Mouse (Mus musculus): Measurements from ENCODE around the gene Zranb3.
"Not testable (repeated sequence)": the region's sequence is repeated elsewhere in the genome, so short reads cannot be mapped to it uniquely, and the experiment has no call there.

Zranb3 gene

DNA sequence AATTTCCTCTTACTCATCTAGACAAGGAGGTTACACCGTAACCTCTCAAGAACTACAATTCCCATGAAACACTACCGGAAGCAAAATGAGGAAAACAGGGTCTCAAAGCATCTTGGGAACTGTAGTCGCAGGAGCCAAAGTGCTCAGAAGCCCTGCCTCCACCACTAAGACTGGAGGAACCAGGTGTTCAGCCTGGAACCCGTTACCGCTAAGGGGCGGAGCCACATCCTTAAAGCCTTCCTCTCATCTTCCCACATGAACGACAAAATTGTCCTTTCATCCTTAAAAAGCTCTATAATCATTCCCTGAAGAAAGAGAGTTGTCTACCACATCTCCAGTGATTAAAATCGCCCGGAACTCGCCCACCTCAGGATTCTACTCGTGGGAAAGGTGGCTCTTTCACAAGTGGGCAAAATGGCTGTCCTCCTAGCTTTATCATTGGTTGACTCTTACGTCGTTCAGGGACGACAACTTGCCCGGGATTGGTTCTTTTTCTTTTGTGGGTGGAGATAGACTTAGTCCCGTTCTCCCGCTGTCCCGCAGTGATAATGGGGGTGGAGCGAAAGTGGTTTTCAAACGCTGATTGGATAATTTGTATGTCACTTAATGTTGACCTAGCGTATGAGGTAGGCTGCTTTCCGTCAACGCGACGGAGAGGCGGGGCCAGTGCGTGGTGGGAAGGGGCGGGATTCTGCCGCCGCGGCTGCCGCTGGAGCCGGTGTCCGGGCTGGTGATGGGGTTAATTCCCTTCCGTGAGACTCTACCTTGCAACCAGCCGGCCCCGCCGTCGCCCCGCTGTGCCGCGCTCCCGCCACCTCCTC lies at the start of gene Zranb3, which contains the start of gene R3hdm1:
Gene Zranb3 (minus strand): TSS at position 407 of the 821 bp plus-strand sequence.
Gene R3hdm1 (plus strand): TSS at position 661 of the 821 bp plus-strand sequence.
- peak; percentile 100 for DNase-seq (ENCODE audit: low read depth, low spot score)

DNA sequence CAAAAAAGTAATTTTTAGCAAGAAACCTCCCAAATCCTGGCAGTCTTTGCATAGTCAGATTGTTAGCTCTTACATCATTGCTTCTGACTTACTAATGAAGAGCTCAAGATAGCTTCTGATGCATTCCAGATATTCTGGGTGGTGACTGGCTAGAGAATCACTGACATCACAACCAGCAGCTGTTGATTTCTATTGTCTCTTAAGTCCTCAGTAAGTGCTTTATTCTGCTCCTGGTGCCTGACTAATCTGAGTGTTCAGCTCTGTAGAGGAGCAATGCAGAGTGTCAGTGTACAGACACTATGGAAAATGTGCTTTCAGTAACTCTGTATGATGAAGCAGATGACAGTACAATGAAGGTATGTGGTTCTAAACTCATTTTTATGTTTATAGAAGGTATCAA lies 38.9 kb upstream of the Zranb3 start:
- DNase-seq (ENCODE audit: low read depth, low spot score): no peak

DNA sequence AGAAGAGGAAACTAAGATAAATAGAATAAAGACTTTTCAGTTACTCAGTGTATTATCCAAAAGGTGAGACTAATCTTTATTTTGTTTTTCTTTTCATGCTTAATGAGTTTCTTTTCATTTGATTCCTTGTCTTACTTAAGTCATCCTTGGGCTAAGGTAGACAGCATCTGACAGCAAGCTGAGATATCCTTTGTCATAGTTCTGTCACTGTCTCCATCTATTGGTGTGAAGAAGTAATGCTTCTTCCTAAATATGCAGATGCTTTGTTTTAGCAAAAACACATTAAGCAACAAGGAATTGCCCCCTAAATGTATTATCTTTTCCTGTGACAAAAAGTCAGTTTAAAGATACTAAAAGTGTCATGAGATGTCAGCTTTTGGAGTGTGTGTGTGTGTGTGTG lies 38.2 kb upstream of the Zranb3 start:
- DNase-seq (ENCODE audit: low read depth, low spot score): no peak

DNA sequence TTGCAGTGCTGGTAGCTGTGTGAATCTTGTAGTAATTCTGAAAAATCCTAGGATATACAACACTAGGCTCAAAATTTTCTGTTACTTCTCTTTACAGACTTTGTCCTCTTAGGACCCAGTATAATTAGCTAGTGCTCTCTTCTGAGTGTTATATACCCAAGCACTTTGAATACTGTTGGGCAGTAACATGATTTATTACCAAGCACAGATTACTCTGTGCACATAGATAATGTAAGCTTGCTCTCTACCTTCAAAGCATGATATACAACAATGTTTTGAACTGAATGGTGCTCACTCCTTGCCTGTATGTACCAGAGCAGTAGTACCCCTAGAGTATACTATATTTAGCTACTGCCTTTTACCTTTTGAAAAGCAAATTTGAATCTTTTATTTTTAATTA lies 33.4 kb upstream of the Zranb3 start:
- DNase-seq (ENCODE audit: low read depth, low spot score): not testable (repeated sequence)

DNA sequence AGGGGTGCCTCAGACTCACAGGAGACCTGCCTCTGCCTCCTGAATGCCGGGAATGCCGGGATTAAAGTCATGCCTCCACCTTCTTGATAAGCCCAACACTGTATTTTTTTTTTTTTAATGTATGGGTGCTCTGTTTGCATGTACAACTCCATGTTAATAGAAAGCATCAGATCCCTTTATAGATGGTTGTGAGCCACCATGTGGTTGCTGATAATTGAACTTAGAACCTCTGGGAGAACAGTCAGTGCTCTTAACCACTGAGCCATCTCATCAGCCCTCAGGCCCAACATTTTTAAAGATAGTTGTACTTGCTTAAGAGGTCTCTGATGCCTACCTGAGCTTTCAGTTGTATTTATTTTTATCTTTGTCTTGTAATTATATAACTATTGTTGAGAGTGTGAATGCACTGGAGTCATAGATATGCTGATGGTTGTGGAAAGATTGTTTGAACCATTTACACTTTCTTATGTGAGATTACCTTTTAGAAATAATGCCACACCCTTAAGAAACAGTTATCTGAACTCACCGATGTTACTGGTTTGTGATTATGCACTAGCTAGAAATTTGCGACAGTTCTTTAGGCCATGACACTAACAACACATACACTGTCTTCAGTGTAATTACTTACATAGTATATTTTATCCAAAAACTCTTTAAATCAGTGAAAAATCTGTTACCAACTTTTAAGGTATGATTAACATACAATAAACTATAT lies 18.2 kb upstream of the Zranb3 start:
- no peak for DNase-seq (ENCODE audit: low read depth, low spot score)

DNA sequence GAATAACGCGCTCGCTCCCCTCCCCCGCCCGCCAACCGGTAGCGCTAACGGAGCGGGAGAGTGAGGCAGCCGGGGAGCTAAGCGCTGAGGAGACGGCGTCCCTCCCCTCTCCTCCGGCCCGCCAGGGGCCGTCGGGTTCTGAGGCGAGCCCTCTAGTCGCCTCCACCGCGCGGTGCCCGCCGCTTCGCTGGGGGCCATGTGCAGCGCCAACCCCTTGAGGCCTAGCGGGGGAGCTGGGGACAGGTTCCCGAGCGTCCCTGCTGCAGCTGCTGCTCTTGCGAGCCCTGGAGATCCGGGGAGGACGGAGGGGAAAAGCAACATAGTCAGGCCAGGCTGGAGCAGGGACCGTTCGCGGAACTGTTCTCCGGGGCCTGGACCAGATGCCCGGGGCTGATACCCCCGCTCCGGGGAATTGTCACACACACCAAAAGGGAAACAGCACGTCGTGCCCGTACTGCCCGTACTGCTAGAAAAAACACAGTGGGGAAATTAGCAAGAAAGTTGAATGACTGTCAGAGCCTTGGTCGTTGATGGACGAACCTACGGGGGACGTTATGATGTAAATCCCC lies 757 bp upstream of the Zranb3 start:
- no peak for DNase-seq (ENCODE audit: low read depth, low spot score)

DNA sequence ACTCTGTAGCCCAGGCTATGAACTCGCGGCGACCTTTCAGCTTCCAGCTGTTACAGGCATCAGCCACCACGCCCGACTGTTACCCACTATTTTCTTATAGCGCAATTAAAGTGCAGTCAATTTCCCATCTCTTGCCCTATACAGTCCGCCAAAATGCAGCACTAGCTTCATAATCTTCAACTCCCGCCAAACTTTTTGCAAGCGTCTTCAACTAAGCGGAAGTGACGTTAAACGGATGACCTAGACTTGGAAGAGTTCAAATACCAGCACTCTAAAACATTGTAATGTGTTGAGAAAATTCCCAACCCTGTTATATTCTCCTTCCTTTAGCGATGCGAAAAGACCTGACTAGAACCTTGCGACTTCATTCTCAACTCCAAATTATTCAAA lies 601 bp downstream of the Zranb3 start:
- DNase-seq (ENCODE audit: low read depth, low spot score): no peak

DNA sequence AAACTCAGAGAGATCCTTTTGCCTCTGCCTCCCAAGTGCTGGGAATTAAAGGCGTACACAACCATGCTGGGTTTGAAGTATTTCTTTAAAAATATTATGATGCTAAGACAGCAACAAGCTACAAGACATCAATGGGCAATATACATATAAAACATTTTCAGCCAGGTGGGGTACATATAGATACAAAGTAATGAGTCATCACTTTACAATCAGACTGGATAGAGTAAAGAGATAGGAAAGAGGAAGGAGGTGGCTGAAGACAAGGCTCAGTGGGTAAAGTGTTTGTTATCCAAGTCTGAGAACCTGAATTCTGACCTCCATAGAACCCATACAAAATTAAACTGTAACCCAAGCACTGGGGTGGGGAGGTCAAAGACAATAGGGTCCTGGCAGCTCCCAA lies 4.5 kb downstream of the Zranb3 start:
- no peak for DNase-seq (ENCODE audit: low read depth, low spot score)

DNA sequence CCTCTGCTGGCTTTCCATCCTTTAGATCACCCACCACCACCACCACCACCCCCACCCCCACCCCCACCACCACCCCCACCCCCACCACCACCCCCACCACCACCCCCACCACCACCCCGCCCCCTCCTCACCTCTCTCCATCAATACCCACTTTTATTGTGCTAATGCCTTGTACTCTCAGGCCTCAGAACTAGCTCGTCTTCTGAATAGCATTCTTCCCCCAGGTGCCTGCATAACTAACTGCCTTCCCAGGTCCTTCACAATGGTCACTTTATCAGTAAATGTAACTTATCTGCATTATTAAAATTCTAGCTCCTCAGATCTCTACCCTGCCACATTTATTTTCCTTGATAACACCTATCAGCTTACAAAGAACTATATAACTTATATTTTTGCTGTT lies 8.2 kb downstream of the Zranb3 start:
- DNase-seq (ENCODE audit: low read depth, low spot score): no peak

DNA sequence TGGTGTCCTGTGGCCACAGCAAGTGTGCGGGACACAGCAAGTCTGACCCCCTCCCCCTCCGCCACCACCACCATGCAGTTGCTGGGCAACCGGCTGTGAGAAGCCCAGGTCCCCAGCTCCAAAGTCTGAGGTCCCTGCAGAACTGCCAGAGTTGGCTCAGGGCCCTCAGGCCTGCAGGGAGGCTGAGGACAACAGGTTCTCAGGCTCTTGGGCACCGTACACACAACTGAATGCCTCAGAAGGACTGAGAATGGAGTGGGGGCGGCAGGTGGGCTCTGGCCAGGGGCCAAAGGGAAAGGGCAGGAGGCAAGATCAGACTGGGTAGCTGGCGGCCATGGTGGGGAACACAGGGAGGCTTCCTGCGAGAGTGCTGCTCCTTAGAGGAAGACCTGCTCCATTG lies 20.0 kb downstream of the Zranb3 start:
- DNase-seq (ENCODE audit: low read depth, low spot score): no peak

DNA sequence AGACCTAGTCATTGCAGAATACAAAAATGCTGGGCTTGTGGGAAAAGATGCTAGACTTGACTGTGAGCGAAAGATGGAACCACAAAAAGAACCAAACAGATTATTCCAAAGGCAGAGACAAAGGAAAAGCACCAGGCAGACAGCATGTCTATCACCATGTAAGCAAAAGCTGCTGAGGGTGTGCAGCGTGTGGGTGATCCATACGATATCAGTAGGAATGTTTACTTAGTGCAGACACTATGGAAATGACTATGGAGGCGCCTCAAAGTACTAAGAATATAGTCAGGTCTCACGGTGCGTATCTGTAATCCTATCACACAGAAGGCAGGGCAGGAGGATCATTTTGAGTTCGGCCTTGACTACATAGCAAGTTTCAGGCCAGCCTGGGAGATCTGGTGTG lies 21.0 kb downstream of the Zranb3 start:
- no peak for DNase-seq (ENCODE audit: low read depth, low spot score)

DNA sequence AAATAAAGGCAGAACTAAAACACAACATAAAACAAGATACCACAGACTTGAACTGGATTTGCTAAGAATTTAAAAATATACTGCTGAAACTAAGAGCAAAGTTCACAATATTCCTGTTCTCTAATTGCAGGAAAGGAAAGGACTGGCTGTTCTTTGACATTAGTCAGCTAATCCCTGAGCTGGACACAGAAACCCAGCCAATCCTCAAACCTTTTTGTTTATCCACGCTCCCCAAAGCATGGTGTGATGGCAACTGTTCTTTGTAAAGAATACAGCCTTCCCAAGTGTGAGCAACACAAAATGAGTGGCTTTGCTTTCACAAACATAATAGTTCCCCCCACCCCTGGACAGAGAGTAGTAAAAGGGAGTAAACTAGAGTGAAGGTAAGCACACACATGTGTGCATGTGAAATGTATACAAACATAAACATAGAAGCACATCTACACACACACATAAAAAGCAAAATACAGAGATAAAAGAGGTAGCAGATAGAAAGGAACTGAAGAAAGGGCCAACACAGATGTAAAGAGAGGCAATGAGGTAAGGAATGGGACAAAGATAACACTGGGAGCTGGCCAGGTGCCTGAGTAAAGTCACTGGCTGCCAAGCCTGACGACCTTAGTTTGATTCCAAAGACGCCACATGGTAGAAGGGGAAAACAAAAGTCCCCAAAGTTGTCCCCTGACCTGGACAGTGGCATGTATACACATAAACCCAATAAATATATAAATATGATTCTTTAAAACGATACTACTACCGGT lies 21.7 kb downstream of the Zranb3 start:
- no peak for DNase-seq (ENCODE audit: low read depth, low spot score)

DNA sequence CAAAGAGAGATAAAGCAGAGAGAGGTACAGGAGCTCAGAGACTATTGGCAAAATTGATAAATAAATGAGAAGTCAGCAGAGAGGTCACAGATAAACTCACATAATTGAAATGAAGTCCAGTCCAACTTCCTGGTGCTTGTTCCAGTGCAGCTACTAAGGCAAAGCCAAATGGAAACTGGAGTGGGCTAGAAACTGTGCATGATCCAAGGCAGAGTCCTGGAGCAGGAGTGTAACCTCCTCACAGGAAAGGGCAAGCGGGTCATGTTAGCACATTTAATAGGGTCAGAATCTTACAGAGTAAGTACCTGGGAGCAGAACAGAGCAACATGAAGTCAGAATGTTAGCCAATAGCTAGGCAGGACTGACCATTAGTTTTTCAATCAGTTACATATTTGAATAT lies 24.2 kb downstream of the Zranb3 start:
- no peak for DNase-seq (ENCODE audit: low read depth, low spot score)

DNA sequence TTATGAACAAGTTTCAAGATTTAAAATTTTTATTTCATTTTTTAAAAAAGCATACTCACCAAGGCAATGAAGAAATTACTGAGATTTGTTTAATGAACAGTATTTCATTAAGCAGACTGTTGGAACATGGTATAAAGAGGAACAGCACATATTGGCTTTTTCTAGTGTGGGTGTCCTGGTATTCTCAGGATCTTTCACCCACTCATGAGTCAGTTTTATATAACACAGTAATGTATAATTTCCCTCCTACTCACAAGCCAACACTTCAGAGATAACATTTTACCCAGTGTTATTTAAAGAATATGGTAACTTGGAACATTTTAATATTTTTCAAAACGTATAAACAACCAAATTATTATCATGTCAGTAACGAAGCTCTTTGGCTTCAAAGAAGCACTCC lies 25.1 kb downstream of the Zranb3 start:
- no peak for DNase-seq (ENCODE audit: low read depth, low spot score)

DNA sequence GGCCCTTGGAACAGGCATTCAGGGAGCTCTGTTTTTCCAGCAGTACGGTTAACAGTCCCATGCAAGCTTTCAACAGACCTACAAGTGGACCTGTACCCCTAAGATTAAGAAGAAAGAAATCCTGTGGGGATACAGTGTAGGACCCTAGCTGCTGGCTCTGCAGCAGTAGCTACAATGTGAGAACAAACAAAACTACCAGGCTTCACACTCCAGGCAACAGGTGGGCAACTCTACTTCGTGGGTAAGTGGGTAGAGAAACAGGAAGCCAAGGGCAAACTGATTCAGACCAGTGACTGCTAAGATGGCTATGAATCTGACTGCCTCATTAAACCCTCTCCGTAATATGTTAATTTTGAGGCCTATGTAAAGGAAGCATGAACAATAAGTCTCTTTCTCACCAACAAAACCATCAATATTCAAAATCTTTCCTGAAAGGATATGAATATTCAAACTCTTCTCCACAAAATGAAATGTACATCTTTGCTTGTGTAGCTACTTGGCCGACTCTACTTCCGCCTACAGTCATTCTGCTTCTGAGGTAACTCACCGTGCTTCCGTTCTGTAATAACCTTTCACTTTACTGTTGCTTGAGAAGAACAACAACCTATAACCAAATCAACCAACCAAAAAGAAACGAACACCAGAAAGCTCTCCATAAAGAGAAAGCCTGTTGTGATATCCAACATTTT lies 25.9 kb downstream of the Zranb3 start:
- DNase-seq (ENCODE audit: low read depth, low spot score): no peak

DNA sequence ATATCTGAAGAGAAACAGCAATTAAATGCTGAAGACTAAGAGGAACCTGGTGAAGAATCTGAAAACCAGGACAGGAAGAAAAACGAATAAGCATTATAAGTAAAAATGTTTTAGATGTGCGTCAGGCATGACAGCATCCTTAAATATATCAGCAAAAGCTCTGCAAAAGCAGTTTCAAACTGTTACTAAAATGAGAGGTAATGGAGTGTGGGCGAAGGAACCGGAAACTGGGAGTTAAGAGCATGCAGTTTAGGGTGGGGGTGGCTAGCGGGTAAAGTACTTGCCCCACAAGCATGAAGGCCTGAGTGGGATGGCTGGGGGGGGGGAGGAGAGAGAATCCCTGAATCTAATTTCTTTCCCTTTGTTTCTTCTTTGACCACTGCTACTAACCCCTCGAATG lies 29.8 kb downstream of the Zranb3 start:
- DNase-seq (ENCODE audit: low read depth, low spot score): no peak

DNA sequence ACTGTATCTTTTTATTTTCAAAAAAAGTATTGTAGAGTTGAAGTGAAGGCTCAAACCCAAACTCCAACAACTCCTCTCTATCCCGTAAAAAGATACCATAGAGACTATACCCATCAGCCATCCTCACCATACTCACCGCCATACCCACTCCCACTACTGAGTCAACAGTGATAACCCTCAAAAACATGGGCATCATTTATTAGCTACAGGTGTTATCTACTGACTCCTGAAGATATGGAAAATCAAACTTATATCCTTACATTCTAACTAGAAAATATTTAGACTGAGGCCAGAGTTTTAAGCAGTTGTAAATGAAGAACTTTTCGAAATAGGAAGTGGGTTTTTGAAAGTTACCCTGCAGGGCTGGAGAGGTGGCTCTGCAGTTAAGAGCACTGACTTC lies 32.8 kb downstream of the Zranb3 start:
- DNase-seq (ENCODE audit: low read depth, low spot score): no peak

DNA sequence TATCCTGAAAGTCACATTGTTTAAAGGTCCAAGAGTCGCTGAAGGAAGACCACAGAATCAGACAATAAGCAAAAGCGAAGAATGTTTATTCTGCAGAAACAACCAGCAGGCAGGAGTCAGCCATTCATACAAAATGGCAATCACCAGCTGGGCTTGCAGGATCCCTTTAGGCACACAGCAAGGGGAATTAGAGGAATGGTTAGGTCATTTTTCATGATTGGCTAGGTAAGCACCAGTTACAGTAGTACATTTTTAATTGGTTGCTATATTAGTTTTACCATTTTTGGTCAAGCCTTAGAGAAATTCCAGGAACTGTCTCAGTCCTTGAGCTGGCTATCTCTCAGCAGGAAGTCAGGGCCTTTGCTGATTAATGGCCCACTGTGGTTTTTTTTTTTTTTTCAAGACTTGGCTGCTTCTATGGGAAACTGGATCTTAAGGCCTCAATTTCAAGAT lies 33.9 kb downstream of the Zranb3 start:
- DNase-seq (ENCODE audit: low read depth, low spot score): no peak

DNA sequence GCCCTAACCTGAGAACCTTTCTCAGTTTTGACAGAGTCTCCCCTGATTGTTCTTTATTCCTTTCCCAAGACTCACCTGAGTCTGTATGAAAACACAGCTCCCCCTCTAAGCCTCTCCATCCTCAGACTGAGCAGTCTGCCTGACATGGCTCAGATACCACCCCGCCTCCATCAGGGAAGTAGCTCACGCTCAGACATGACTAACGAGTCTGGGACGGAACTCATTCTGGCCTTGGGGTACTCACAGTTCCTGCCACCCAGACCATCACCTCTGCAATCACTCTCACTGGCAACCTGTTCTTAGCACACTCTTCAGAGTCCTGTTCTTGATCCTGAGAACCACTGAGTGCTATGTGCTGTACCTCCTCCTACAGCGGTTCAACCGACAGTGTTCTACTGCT lies 38.1 kb downstream of the Zranb3 start:
- DNase-seq (ENCODE audit: low read depth, low spot score): no peak

DNA sequence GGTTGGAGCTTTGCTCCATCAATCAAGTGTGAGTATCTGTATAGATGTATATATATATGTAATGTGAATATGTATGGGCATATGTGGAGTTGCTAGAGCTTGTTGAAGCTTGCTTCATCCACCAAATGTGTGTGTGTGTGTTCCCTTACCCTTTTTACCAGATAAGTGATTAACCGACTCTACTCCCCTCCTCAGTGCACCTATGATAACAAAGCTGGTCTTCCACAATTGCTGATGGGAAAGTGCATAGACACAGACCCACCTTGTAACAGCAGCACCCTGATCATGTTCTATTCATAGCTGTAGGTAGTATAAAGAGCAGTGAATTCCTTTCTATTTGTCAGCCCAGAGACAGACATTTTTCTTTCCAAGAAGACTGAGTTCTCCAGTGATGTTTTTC lies 40.7 kb downstream of the Zranb3 start:
- no peak for DNase-seq (ENCODE audit: low read depth, low spot score)

DNA sequence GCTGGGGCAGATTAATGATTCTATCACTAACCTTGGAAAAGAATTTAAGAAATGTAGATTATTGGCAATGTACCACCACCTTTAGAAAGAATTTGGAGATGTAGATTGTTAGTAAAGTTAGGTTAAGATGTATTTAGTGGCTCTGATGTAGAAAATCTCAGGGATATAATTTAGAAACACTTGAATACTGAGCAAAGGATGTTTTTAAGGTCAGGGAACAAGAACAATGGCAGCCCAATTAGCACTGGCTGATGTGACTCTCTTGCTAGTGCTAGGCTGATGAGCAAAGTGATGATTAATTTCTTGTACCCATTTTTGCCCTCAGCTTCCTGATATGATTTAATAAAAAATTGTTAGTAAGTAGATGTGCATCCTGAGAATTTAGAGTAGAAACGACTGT lies 41.4 kb downstream of the Zranb3 start:
- DNase-seq (ENCODE audit: low read depth, low spot score): no peak

All from retina, adult 2 months (tissue).